Mouse (Mus musculus): ENCODE measurements around the gene 4930435E12Rik.

DNA sequence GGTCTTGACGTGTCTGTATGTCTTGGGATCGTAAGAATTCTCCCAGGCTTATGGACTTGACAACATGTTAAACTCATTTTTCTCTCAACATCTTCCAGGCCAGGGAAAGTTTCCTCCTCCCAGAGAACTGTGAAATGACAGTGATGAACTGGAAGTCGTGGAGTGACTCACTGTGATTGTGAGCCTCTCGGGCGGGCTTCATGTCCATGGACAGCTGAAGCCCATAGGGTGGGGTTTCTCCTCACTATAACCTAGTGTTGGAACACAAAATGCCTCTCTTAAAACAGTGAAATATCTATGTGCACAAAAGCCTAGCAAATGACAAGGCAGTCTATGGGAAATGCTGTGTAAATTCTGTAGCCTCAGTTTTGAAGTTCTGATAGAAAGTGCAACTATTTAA, 35.8 kb upstream of the 4930435E12Rik start:
- TF ChIP-seq POLR2A (IDR thresholded peaks at IDR 0.05; ENCODE audit: low read depth, low read length) (no peak), CTCF (IDR thresholded peaks at IDR 0.05; ENCODE audit: extremely low read depth, insufficient read depth, insufficient read length, insufficient replicate concordance) (no peak)
